8 mouse cellular contexts compared by ENCODE assay signal in genomic region chr12:108327889-108328491, GRCm38 (mm10). TPM values are rescaled to one million over a fixed set of nuclear protein-coding genes. Genes with fewer than 3 reads are reported as not detected.
DNase-seq lines count a peak whose midpoint lies in the region; ATAC-seq lines count a peak whose summit lies in the region.

No protein-coding gene starts in this region.

- H3K4me2 ChIP-seq in kidney, embryonic 15.5 days = peak overlapping the region; percentile 84

- no peaks in the 10 kb centered on the region for H3K36me3 ChIP-seq in kidney, embryonic 15.5 days

- peak overlapping the region; percentile 15; the same call in 1 of the 2 replicates for H3K9ac ChIP-seq in kidney, embryonic 15.5 days

- peak overlapping the region; percentile 46 for H3K4me3 ChIP-seq in kidney, embryonic 15.5 days (replicated peaks)

- intact Hi-C loops in gastrocnemius, postnatal 36 days (cut with DNase I) = no loop called here

- no peaks in the 10 kb centered on the region for H3K9me3 ChIP-seq in kidney, embryonic 15.5 days (replicated peaks)

- H3K4me1 ChIP-seq in kidney, embryonic 15.5 days = peaks cover 17% of the 10 kb centered on the region

- H3K27me3 ChIP-seq in kidney, embryonic 15.5 days = peaks cover 66% of the 10 kb centered on the region

- DNase-seq in kidney, adult 11 months = no peak
- DNase-seq in cerebellum, postnatal 14 days = peak; percentile 73 to 84
- peak; percentile 76 to 78 for DNase-seq in frontal cortex, postnatal 10 days (ENCODE audit: low spot score in 2 of 2)
- peak; percentile 82 to 85 for DNase-seq in layer of hippocampus, postnatal 10 days (ENCODE audit: low spot score in 2 of 2)
- peak; percentile 92 for DNase-seq in telencephalon, adult 2 months (ENCODE audit: low read depth, low spot score)
- DNase-seq in gastrocnemius, postnatal 36 days = no peak

- under 1% methylated on average over 66 of the region's 66 CpGs for WGBS in kidney, embryonic 15.5 days

- ATAC-seq in kidney, embryonic 15.5 days (replicated peaks; ENCODE audit: low FRiP score) = 0 out of 2 replicates have a peak, but pooled peaks have one; percentile 13
- ATAC-seq in megakaryocyte progenitor cell, adult 5-6 weeks (replicated peaks; ENCODE audit: poor library complexity) = peak; percentile 14; the same call in 1 of the 2 replicates

- H3K27ac ChIP-seq in kidney, embryonic 15.5 days = no peak overlapping the region

RNA-seq across cellular contexts. Expression of gene Cyp46a1, which starts 6.2 kb away (rescaled TPM):
- 10.0 and 10.9 TPM in 2 replicates for polyA plus RNA-seq in kidney, embryonic 15.5 days (2015; fragmentation: Nextera tagmentation; extraction: Ambion mirVana)
- total RNA-seq in layer of hippocampus, postnatal 10 days (2021) = 100 to 1,000 TPM in 1 of 2 experiments, 10 to 100 TPM in 1; 89.7 to 103 TPM
- 0.10 and 0.51 TPM in 2 replicates for total RNA-seq in megakaryocyte progenitor cell, adult 5-6 weeks (2015)
- total RNA-seq in megakaryocyte progenitor cell, adult 5-6 weeks (2017) = not detected in 2 replicates
- total RNA-seq in gastrocnemius, postnatal 36 days (2021) = under 1 TPM in 1 of 2 experiments, not detected in 1; 0.26 TPM

RNA-seq across cellular contexts. Expression of gene Hhipl1, which starts 21.9 kb away (rescaled TPM):
- 0.55 and 1.00 TPM in 2 replicates for polyA plus RNA-seq in kidney, embryonic 15.5 days (2015; fragmentation: Nextera tagmentation; extraction: Ambion mirVana)
- total RNA-seq in layer of hippocampus, postnatal 10 days (2021) = 1 to 10 TPM; 6.3 to 7.4 TPM
- total RNA-seq in megakaryocyte progenitor cell, adult 5-6 weeks (2015) = not detected in 2 replicates
- not detected in 2 replicates for total RNA-seq in megakaryocyte progenitor cell, adult 5-6 weeks (2017)
- 1 to 10 TPM in 1 of 2 experiments, under 1 TPM in 1; 0.74 to 1.3 TPM for total RNA-seq in gastrocnemius, postnatal 36 days (2021)

RNA-seq across cellular contexts. Expression of gene Eml1, which starts 42.8 kb away (rescaled TPM):
- 60.9 and 77.5 TPM in 2 replicates for polyA plus RNA-seq in kidney, embryonic 15.5 days (2015; fragmentation: Nextera tagmentation; extraction: Ambion mirVana)
- total RNA-seq in layer of hippocampus, postnatal 10 days (2021) = 10 to 100 TPM; 43.5 to 51.0 TPM
- 0.07 TPM in 1 of 2 replicates, not detected in the other for total RNA-seq in megakaryocyte progenitor cell, adult 5-6 weeks (2015)
- not detected in 2 replicates for total RNA-seq in megakaryocyte progenitor cell, adult 5-6 weeks (2017)
- 100 to 1,000 TPM in 1 of 2 experiments, 10 to 100 TPM in 1; 98.2 to 103 TPM for total RNA-seq in gastrocnemius, postnatal 36 days (2021)

RNA-seq across cellular contexts. Expression of gene Ccdc85c, which starts 52.8 kb away (rescaled TPM):
- polyA plus RNA-seq in kidney, embryonic 15.5 days (2015; fragmentation: Nextera tagmentation; extraction: Ambion mirVana) = 7.7 and 8.1 TPM in 2 replicates
- 10 to 100 TPM; 58.6 to 62.9 TPM for total RNA-seq in layer of hippocampus, postnatal 10 days (2021)
- 0.39 and 0.64 TPM in 2 replicates for total RNA-seq in megakaryocyte progenitor cell, adult 5-6 weeks (2015)
- 0.46 and 1.6 TPM in 2 replicates for total RNA-seq in megakaryocyte progenitor cell, adult 5-6 weeks (2017)
- total RNA-seq in gastrocnemius, postnatal 36 days (2021) = 10 to 100 TPM; 24.0 to 26.5 TPM

Comparison
In these comparisons a context has a peak if more than half of its experiments do, and no peak if none do; other contexts are left out.
1. DNase-seq: peak in cerebellum, postnatal 14 days (2 of 2), frontal cortex, postnatal 10 days (2 of 2), layer of hippocampus, postnatal 10 days (2 of 2) and telencephalon, adult 2 months (single experiment); none in kidney, adult 11 months (single experiment) and gastrocnemius, postnatal 36 days (0 of 2).
2. RNA of gene Cyp46a1, which starts 6.2 kb away (total RNA-seq): 89.7 to 103 TPM in layer of hippocampus, postnatal 10 days; 0.26 TPM in gastrocnemius, postnatal 36 days and 0.10 to 0.51 TPM in megakaryocyte progenitor cell, adult 5-6 weeks; every median in the first group is over 10 times any median in the second.
3. RNA of gene Eml1, which starts 42.8 kb away (total RNA-seq): 98.2 to 103 TPM in gastrocnemius, postnatal 36 days and 43.5 to 51.0 TPM in layer of hippocampus, postnatal 10 days; 0.07 TPM in megakaryocyte progenitor cell, adult 5-6 weeks; every median in the first group is over 10 times any median in the second.